Mouse (Mus musculus) testis, adult 2 months (tissue): Measurements from ENCODE around the gene Rtbdn.

Experiments used
- CTCF ChIP-seq: fragments of 200-500 bp; IDR thresholded peaks from 2 replicates; pipeline ENCODE4 v1.5.1; 2012; ENCODE audit warnings: low read depth, mild to moderate bottlenecking, inconsistent platforms, low read length, moderate library complexity; ENCODE audit not compliant: control insufficient read depth, insufficient read depth, insufficient replicate concordance
- POLR2A ChIP-seq: fragments of 200-500 bp; IDR thresholded peaks from 2 replicates; pipeline ENCODE4 v1.6.1; 2012; ENCODE audit warnings: low read depth, mild to moderate bottlenecking, inconsistent platforms, low read length, moderate library complexity; ENCODE audit not compliant: control insufficient read depth

GRCm38 (mm10) chr8:84995680-84996079, 48.9 kb downstream of the Rtbdn start:
- TF ChIP-seq CTCF (no peak), POLR2A (peak; percentile 63; the same call in 1 of the 2 replicates)
